Mouse (Mus musculus) adrenal gland, adult 18-20 months (tissue): ENCODE measurements around the gene Chrm3. TPM values are rescaled to one million over a fixed set of nuclear protein-coding genes. Genes with fewer than 3 reads are reported as not detected.

Experiments
- DNase-seq, 2 experiments: peaks; one replicate each; pipeline ENCODE4 v3.0.0; 2021 to 2022; ENCODE audit warnings: low spot score in 2 of 2
- microRNA-seq, 2 experiments: library from miRNA; unstranded; fragments of <30 nt; microRNA quantifications; one replicate each; pipeline ENCODE4 v1.2.0; 2021; ENCODE audit warnings: borderline number of aligned reads in 2 of 2
- total RNA-seq, 2 experiments: library from RNA; stranded (reverse); gene quantifications; 1 replicate in 1 of 2; 2 replicates in 1 of 2; pipeline ENCODE4 v1.2.3; 2021

The Chrm3 gene
- total RNA-seq, 2 experiments from 2014 or later, result 2.4 to 2.9 TPM

DNA sequence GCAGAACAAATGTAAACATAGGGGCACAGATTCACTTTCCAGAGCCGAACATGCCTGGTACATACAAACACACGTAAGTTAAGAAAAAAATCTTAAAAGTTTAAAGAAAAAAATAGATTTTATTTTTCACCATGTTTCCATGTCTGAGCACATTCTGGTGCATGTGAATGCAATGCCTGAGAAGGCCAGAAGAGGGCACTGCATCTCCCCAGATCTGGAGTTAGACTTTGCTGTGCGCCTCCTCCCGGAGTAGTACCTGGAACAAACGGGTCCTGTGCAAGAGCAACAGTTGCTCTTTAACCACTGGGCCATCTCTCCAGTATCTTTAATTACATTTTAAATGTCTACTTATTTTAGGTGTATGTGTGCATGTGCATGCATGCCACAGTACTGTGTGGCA lies 534.4 kb downstream of the Chrm3 start:
- peak; percentile 27 to 34 for DNase-seq

Small RNAs within 50 kb of the gene (microRNA-seq; reads per million reads assigned to microRNA genes)
- gene Gm24187, result 0 reads per million in 2 experiments
